Mouse (Mus musculus) 3T3-L1 (cell line): Measurements from ENCODE around the gene Trdmt1.
A peak's percentile ranks its signal among the peaks of the same experiment; 100 is the strongest.

Experiments used
- DNase-seq: peaks from one replicate; pipeline ENCODE4 v3.0.0-alpha.2; 2015; ENCODE audit warnings: low read depth, low spot score

Gene Trdmt1

GRCm38 (mm10) chr2:13544193-13544824, at the start of gene Trdmt1:
Gene Trdmt1 (minus strand): TSS chr2:13544668.
- peak; percentile 92 for DNase-seq

GRCm38 (mm10) chr2:13593328-13593727, 48.9 kb upstream of the Trdmt1 start:
- DNase-seq: peak; percentile 51

- DNase-seq: peak; percentile 89
These were observed 39.3 kb upstream of the Trdmt1 start for GRCm38 (mm10) chr2:13583746-13584145.

GRCm38 (mm10) chr2:13582184-13582583, 37.7 kb upstream of the Trdmt1 start:
- no peak for DNase-seq

- peak; percentile 71 for DNase-seq
These were observed 35.5 kb upstream of the Trdmt1 start for GRCm38 (mm10) chr2:13579991-13580390.

- DNase-seq: no peak
These were observed 34.8 kb upstream of the Trdmt1 start for GRCm38 (mm10) chr2:13579315-13579714.

GRCm38 (mm10) chr2:13578473-13579152, 34.1 kb upstream of the Trdmt1 start:
- DNase-seq: peak; percentile 54

GRCm38 (mm10) chr2:13577399-13577798, 32.9 kb upstream of the Trdmt1 start:
- peak; percentile 63 for DNase-seq

GRCm38 (mm10) chr2:13575926-13576325, 31.5 kb upstream of the Trdmt1 start:
- DNase-seq: no peak

- peak; percentile 83 for DNase-seq
These were observed 30.9 kb upstream of the Trdmt1 start for GRCm38 (mm10) chr2:13575287-13575801.

- no peak for DNase-seq
These were observed 30.3 kb upstream of the Trdmt1 start for GRCm38 (mm10) chr2:13574801-13575150.

- DNase-seq: peak; percentile 93
These were observed 29.8 kb upstream of the Trdmt1 start for GRCm38 (mm10) chr2:13574066-13574800.

GRCm38 (mm10) chr2:13573408-13574065, 29.1 kb upstream of the Trdmt1 start, which contains the start of gene Vim:
Gene Vim (plus strand): TSS chr2:13573927.
- DNase-seq: peak; percentile 99

GRCm38 (mm10) chr2:13572647-13573407, 28.4 kb upstream of the Trdmt1 start:
- DNase-seq: no peak

GRCm38 (mm10) chr2:13572101-13572553, 27.7 kb upstream of the Trdmt1 start:
- peak; percentile 66 for DNase-seq

- DNase-seq: no peak
These were observed 25.7 kb upstream of the Trdmt1 start for GRCm38 (mm10) chr2:13570122-13570521.

- no peak for DNase-seq
These were observed 15.9 kb upstream of the Trdmt1 start for GRCm38 (mm10) chr2:13560396-13560795.

GRCm38 (mm10) chr2:13559729-13560128, 15.3 kb upstream of the Trdmt1 start:
- DNase-seq: no peak

- peak; percentile 30 for DNase-seq
These were observed 14.8 kb upstream of the Trdmt1 start for GRCm38 (mm10) chr2:13559303-13559702.

- DNase-seq: peak; percentile 82
These were observed 14.3 kb upstream of the Trdmt1 start for GRCm38 (mm10) chr2:13558607-13559262.
